Mouse (Mus musculus) ovary, adult 18-20 months (tissue): Measurements from ENCODE around the gene Nfkbil1.

Experiments used
- DNase-seq: peaks from one replicate; pipeline ENCODE4 v3.0.0; 2022; ENCODE audit warnings: low spot score, mixed read lengths

The Nfkbil1 gene

GRCm38 (mm10) chr17:35175968-35176367, 59.6 kb downstream of the Nfkbil1 start, which contains the start of gene Aif1:
TSS of gene Aif1 (minus strand) at chr17:35176068.
- no peak for DNase-seq

GRCm38 (mm10) chr17:35175382-35175781, 60.2 kb downstream of the Nfkbil1 start:
- no peak for DNase-seq

- no peak for DNase-seq
These were observed 61.2 kb downstream of the Nfkbil1 start for GRCm38 (mm10) chr17:35174201-35174977.

- no peak for DNase-seq
These were observed 62.3 kb downstream of the Nfkbil1 start for GRCm38 (mm10) chr17:35173329-35173728.

GRCm38 (mm10) chr17:35172445-35173234, 63.0 kb downstream of the Nfkbil1 start:
- DNase-seq = no peak
